Mouse (Mus musculus) adrenal gland (tissue): ENCODE results near the gene Taz.

Experiments
- intact Hi-C: fragments of 180-260 bp; cut with DNase I; formaldehyde crosslinking; loops from one replicate; pipeline ENCODE4 v1.15.1; 2025

The Taz gene

DNA sequence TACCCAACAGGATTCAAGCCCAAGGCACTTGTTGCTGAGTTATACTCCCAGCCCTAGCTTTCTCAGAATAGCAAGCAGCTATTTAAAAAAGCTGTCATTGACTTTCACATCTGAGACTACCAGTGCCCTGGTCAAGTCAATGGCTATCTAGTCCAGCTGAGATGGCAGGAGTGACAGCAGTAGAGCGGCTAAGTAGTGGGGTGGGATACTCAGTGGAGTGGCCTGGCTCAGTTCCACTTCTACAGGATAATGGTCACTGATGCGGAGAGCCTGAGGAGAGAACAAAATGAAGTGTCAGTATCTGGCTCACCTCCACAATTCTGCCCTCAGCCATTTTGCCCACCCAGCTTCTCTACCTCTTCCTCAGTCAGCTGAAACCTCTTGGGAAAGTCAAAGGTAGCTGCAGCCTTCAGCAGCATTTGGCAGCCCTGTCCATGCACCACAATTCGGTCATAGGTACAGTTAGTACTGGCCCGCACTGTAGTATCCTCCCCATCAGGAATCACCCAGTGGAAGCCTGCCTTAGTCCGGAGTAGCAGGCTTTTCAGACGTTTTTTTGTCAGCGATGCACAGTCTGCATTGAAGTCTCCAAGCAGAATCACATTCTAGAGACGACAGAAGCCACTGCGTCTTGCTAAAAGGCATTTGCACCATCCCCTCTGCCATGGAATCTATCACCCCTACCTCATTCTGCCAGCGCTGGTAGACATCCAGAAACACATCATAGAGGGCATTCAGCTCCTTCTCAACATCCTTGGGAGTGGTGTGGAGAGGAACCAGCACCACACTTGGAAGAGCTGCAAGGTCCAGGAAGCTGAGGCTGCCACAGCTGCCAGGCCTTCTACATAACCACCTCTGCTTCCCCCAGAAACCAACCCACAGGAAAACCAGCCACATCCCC, 8.0 kb upstream of the Taz start:
- intact Hi-C loops, result no loop called here

- intact Hi-C loops, result no loop called here
Measured at GRCm38 (mm10) chrX:74277916-74278315, 3.8 kb upstream of the Taz start.

DNA sequence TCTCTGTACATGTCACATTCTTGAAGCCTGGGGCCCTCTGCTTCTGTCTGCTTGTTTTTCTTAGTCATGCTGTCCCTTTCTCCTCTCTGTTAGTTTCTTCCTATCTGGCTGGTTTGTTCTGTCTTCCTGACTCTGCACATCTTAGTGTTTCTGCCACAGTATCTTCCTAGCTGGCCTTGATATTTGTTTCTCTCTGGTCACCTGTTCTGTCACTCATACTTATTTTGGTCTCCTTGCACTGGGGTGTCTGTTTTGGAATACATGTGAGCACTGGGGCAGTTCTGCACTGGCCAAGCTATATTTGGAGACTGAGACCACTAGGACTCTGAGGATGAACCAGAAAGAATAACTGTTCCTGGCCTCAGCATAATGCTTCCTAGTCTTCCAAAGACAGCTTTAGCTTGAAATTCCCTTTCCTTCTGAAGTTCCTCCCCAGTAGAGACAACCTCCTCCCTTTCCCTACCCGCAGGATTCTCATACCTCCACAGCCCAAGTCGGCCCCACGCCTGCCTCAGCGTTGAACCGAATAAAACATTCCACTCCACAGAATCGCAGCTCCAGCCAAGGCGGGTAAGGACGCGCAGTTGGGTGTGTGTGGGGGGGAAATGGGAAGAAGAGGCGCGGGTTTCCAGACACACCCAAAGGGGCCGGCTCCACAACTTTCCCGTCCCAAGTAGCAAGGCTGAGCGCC, 526 bp upstream of the Taz start:
- intact Hi-C loops, result no loop called here

DNA sequence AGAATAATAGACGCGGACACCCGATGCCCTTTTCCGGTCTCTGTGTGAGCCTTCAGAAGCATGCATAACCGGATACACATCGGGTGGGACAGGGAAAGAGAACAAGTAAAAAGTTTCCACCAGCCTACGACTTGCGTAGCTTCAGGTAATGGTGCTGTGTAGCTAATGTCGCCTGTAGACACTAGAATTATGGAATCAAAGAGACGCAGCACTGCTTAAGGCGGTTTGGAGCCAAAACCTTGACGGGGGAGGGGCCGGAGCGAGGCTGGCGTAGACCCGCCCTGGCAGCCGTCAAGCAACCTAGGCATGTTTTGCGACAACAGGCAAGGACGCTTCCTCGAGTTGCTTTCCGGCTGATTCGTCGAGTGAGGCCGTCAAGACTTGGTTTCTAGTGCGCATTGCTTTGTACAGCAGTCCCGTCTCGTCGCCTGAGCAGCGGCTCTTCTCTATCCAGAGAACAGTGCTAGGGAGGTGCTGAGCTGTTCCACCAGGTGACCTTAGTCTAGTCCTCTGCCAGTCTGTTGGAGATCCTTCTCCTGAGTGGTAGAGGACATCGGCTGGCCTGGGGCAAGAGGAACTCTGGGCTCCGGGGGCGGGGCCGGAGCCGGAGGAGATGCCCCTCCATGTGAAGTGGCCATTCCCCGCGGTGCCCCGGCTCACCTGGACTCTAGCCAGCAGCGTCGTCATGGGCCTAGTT, 831 bp downstream of the Taz start:
- intact Hi-C loops, result no loop called here

DNA sequence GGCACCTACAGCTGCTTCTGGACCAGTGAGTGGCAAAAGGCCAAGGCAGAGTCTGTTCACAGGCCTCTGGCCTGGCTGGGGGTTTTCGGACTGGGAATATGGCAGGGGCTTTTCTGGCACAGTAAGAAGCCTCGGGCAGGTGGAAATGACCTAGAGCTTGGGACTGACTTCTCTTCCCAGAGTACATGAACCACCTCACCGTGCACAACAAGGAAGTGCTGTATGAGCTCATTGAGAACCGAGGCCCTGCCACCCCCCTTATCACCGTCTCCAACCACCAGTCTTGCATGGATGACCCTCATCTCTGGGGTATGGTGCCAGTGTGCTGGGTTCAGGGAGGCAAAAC, 1.4 kb downstream of the Taz start:
- intact Hi-C loops, result no loop called here

- intact Hi-C loops, result no loop called here
Measured at GRCm38 (mm10) chrX:74293431-74293830, 11.7 kb downstream of the Taz start.

DNA sequence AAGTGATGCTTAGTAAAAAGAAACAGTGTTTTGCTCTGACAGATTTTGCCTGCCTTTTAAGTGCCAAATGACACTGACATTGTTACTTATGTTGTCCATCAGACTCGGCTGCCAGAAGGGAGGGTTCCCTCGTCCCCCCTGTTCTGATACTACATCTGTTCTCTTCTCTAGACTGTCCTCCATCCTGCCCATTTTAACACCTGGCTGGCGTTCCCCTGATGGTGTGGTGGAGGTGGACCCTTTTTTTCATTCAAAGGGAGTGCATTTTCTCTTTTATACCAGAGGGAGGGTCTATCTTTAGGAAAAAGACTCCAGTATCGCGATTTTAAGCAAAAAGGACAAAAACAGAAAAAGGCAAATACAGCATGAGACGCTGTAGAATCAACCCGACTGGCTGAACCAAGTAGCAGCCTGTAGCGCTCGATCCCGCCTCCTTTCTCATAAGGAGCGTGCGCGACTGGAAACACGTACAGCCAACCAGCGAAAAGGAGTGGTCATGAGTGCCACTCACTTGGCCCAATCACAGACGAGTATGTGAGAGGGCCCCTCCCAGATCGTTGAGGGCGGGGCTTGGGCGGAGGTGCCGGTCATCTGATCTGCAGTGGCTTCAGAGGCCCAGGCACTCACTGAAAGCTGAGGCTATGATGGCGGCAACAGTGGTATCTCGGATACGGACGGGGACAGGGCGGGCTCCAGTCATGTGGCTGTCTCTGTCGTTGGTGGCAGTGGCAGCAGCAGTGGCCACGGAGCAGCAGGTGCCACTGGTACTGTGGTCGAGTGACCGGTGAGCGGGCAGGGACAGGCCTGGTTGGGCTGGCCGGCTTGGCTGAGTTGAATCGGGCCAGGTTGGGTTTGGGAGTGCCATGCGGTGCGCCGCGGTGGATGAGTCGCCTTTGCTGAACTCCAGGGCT, 15.1 kb downstream of the Taz start, which contains the start of gene Atp6ap1:
Gene Atp6ap1, plus strand, starts transcription at position 560 of the 911 bp plus-strand sequence.
- intact Hi-C loops, result no loop called here

GRCm38 (mm10) chrX:74298348-74298747, 16.6 kb downstream of the Taz start:
- intact Hi-C loops, result no loop called here

- intact Hi-C loops, result no loop called here
Measured at GRCm38 (mm10) chrX:74299721-74300120, 18.0 kb downstream of the Taz start.

DNA sequence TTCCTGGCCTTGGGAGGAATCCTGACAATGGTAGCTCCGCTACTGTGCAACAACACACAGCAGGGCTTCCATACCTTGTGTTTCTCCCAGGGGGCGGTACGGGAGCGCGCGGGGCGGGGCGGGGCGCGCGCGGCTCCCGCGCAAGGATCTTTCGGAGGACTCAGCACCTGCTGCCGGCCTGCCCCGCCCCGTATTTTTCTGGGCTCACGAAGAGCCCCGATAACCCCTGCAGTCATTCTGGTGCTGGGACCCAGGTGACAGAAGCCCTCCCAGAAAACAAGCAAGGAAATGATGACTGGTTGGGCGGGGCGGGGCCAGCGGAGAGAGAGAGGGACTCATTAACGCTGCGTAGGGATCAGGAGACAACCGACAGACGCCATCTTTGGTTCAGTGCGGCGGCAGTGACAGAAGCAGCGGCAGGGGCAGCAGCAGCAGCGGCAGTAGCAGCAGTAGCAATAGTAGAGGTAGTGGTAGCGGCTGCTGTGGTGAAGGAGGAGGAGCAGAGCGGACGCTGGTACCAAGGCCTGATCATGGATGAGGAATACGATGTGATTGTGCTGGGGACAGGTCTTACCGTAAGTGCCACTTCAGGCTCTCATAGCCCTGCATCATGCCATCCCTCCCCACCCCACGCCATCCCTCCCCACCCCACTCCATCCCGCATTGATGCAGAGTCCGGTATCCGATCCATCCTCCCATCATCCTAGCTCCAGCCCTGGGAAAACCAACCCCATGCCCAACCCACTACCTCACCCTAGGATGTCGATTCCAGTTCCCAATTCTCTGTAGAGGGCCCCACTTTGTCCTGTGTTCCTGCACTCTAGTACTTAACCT, 23.4 kb downstream of the Taz start, which contains the start of gene Gdi1:
Gene Gdi1, plus strand, starts transcription at position 132 of the 834 bp plus-strand sequence.
- intact Hi-C loops, result loop anchor here (5.0 kb wide), 1 partner anchor 58 kb away; the partner anchor contains the start of gene Flna

DNA sequence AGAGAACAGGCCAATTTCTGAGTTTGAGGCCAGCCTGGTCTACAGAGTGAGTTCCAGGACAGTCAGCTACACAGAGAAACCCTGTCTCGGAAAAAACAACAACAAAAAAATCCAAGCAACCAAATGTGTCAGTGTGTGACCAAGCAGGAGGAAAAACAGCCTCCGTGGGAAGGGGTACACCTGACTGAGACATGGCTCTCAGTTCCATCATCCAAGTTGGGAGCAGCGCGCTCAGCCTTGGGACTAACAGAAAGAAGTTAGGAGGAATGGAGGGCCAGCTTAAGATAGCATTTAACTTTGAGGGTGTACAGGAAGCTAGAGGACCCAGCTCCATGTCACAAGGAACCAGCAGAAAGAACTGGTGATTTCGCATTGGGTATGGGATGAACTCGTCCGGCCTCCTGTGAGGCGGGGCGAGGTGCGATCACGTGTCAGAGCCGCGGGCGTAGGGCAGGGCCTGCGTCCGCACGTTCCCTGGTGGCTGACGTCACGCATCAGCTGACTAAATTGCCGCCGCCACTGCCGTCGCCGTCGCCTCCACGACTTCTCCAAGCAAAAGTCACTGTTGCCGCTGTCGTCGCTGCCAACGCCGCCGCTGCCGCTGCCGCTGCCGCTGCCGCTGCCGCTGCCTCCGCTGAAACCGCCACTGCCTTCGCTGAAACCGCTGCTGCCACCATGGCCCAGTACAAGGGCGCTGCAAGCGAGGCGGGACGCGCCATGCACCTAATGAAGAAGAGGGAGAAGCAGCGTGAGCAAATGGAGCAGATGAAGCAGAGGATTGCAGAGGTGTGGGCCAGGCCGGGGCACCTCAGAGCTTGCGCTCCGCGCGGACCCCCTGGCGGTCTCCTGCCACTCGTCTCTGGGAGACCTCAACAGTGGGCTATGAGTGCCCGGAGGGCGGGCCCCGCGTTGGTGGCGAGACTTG, 31.1 kb downstream of the Taz start, which contains the start of gene Fam50a:
Gene Fam50a, plus strand, starts transcription at position 494 of the 925 bp plus-strand sequence.
- intact Hi-C loops, result loop anchor here (5.0 kb wide), 1 partner anchor 54 kb away; no protein-coding TSS in a partner anchor

- intact Hi-C loops, result no loop called here
Measured at GRCm38 (mm10) chrX:74328725-74329161, 47.0 kb downstream of the Taz start, which contains the start of gene Plxna3. Gene Plxna3 (plus strand): TSS chrX:74329066.

DNA sequence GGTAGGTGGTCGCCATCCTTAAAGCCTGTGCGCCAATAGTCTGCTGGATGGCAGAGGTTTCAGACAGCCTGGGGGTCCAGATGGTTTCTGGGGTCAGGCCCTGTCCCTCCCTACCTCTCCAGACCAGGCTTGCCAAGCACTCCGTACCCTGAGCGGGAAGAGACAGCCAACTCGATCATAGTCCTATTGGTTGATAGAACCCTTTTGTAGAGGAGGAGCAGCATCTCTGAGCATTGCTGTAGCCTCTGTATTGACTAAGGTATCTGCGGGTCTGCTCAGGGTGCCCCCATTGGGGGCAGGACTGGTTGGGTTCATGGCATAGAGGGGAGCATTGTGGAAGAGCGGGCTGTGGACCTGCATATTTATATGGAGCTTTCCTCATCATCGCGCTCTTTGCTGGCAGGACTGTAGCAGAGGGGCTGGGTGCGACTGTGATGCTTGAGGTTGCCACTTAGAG, 47.5 kb downstream of the Taz start:
- intact Hi-C loops, result no loop called here

- intact Hi-C loops, result no loop called here
Measured at GRCm38 (mm10) chrX:74330166-74330930, 48.6 kb downstream of the Taz start.
